Mouse (Mus musculus): ENCODE data around the gene Lrrc15.

DNA sequence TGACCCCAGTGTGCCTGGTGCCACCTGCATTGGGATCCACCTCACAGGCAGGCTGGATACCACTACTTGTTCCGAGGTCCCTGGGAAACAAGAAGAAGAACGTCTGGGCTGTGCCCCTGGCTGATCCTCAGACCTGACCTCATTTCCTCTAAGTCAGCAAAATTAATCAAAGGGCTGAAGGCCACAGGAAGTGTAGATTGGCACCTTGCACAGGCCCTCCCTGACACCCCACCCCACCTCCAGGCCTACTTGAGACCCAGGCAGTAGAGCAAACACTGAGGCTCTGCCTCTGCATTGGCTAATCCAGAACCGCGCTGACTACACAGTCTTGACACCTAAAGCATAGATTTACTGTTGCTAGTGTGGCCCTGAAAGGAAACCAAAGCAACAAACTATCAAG, 17.4 kb downstream of the Lrrc15 start:
- no peak for TF ChIP-seq MYC (IDR thresholded peaks at IDR 0.05; ENCODE audit: low read depth, low read length)
- TF ChIP-seq CTCF (IDR thresholded peaks at IDR 0.05 in 2 of 3, conservative IDR thresholded peaks at IDR 0.05 in 1 of 3; ENCODE audit: control insufficient read depth in 1 of 3, insufficient read depth in 1 of 3, low read depth in 2 of 3, low read length in 3 of 3, poor library complexity in 1 of 3, severe bottlenecking in 1 of 3): no peak
- TF ChIP-seq MAZ (IDR thresholded peaks at IDR 0.05; ENCODE audit: low read depth, low read length): no peak
- no peak for TF ChIP-seq POLR2A (IDR thresholded peaks at IDR 0.05; ENCODE audit: control insufficient read depth in 1 of 2, insufficient read depth in 1 of 2, low read depth in 1 of 2, low read length in 2 of 2, poor library complexity in 1 of 2)
- TF ChIP-seq SMC3 (IDR thresholded peaks at IDR 0.05; ENCODE audit: low read depth, low read length): no peak
- TF ChIP-seq GABPA (IDR thresholded peaks at IDR 0.05; ENCODE audit: low read depth, low read length): no peak
- TF ChIP-seq USF1 (IDR thresholded peaks at IDR 0.05; ENCODE audit: low read depth, low read length): no peak
- TF ChIP-seq EP300 (IDR thresholded peaks at IDR 0.05; ENCODE audit: low read depth in 1 of 2, low read length in 2 of 2): no peak

All from MEL (cell line).